Mouse (Mus musculus) small intestine, adult 2 months (tissue): Measurements from ENCODE around the gene Zscan20.

Experiments
- CTCF ChIP-seq: fragments of 200-500 bp; IDR thresholded peaks from 2 replicates; pipeline ENCODE4 v1.5.1; 2012; ENCODE audit warnings: low read depth, mild to moderate bottlenecking, control low read depth, inconsistent platforms, low read length, moderate library complexity, mixed read lengths; ENCODE audit not compliant: insufficient replicate concordance, insufficient read length; ENCODE audit errors: extremely low read depth
- POLR2A ChIP-seq: fragments of 200-500 bp; IDR thresholded peaks from 2 replicates; pipeline ENCODE4 v1.6.1; 2012; ENCODE audit warnings: low read depth, mild to moderate bottlenecking, control low read depth, inconsistent platforms, low read length, moderate library complexity

GRCm38 (mm10) chr4:128618246-128618911 is 8.5 kb upstream of the Zscan20 start, which contains the start of gene Tlr12:
- TF ChIP-seq POLR2A: no peak
- no peak for TF ChIP-seq CTCF
